In the genomic region with DNA sequence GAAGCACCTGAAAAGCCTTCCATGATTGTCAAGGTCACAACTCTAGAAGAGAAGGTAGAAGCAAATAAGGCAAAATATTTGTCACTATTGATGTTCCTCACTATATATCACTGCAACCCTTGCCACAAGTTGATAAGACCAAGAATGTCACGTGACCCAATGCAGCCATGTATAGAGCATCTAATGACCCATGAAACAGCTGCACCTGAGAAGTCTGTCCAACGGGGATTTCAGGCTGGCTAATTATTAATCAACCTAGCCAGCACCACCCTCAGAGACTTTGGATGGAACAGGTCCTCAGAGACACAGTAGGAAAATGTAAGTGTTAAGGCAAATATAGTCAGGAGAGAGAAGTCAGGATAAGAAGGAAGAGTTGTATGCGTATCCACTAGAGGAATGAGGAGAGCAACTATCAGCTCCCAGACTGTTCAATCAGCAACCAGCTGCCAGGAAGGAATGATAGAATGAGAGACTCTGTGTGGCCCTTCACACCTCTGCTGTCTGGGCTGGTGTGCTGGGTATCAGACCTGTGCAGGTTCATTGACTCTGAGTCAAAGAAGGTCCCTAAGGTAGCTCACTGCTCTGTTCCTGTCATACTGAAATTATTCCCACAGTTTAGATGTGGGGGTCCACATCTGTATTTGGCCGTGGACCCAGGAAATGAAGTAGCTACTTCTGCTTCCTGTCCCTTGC, we compare ENCODE assay signal across 19 mouse cellular contexts.
A peak's percentile ranks its signal among the peaks of the same experiment; 100 is the strongest.
DNase-seq lines count a peak whose midpoint lies in the region; ATAC-seq and TF ChIP-seq lines count a peak whose summit lies in the region.
"Had no signal": no experiment of that assay in that cellular context is flagged by ENCODE, and none has a peak within 500 bp of the region (broad histone marks: within the 10 kb centered on the region; RNA-seq: fewer than 3 reads in every experiment).

No protein-coding gene starts in this region.

- no peak overlapping the region for H3K9ac ChIP-seq in lung, embryonic 14.5 days
- H3K9ac ChIP-seq in kidney, postnatal 0 days (ENCODE audit: low read depth, low read length), result no peak overlapping the region
- no peak overlapping the region for H3K9ac ChIP-seq in heart, embryonic 11.5 days (ENCODE audit: low read depth, low read length)
- H3K9ac ChIP-seq: heart, embryonic 15.5 days; hindbrain, embryonic 15.5 days; liver, embryonic 15.5 days had no signal

- 56% methylated on average over 4 of the region's 4 CpGs for WGBS in lung, embryonic 14.5 days
- 71% methylated on average over 4 of the region's 4 CpGs for WGBS in lung, adult 2 months
- WGBS in kidney, postnatal 0 days, result 61% methylated on average over 4 of the region's 4 CpGs
- WGBS in heart, embryonic 11.5 days (ENCODE audit: insufficient replicate concordance), result 79% methylated on average over 4 of the region's 4 CpGs

- peak; percentile 13 for DNase-seq in lung, embryonic 14.5 days
- no peak for DNase-seq in lung, adult 2 months
- peak; percentile 11 for DNase-seq in kidney, adult 18-20 months
- DNase-seq in kidney, postnatal 0 days (ENCODE audit: low spot score), result peak; percentile 31
- DNase-seq in cerebellum, postnatal 4 days (ENCODE audit: low spot score in 2 of 2), result no peak
- DNase-seq in cerebellum, postnatal 14 days, result no peak
- DNase-seq: adrenal gland, postnatal 25 days; cerebellum, adult 11 months; cerebellum, postnatal 25 days; heart, adult 11 months; heart, postnatal 4 days; lung, postnatal 36 days; thymus, postnatal 4 days had no signal

- TF ChIP-seq POLR2A in lung, adult 2 months (IDR thresholded peaks at IDR 0.05; ENCODE audit: borderline replicate concordance, extremely low read depth, low read depth, low read length), result no peak

- H3K36me3 ChIP-seq in lung, embryonic 14.5 days (ENCODE audit: insufficient read depth), result no peaks in the 10 kb centered on the region
- no peaks in the 10 kb centered on the region for H3K36me3 ChIP-seq in kidney, postnatal 0 days (ENCODE audit: insufficient read depth, low read length)
- no peaks in the 10 kb centered on the region for H3K36me3 ChIP-seq in heart, embryonic 11.5 days (ENCODE audit: control insufficient read depth, insufficient read depth, low read length)
- H3K36me3 ChIP-seq: forebrain, embryonic 10.5 days; heart, embryonic 15.5 days; hindbrain, embryonic 15.5 days; liver, embryonic 15.5 days had no signal

- no peak overlapping the region for H3K4me3 ChIP-seq in lung, embryonic 14.5 days (ENCODE audit: low read depth, low read length)
- no peak overlapping the region for H3K4me3 ChIP-seq in lung, adult 2 months (replicated peaks; ENCODE audit: extremely low read depth, low read depth, low read length)
- H3K4me3 ChIP-seq in kidney, postnatal 0 days (replicated peaks; ENCODE audit: low read depth, low read length), result no peak overlapping the region
- H3K4me3 ChIP-seq in heart, embryonic 11.5 days (ENCODE audit: low read depth, low read length), result no peak overlapping the region
- H3K4me3 ChIP-seq: forebrain, embryonic 10.5 days; heart, embryonic 15.5 days; hindbrain, embryonic 15.5 days; liver, embryonic 15.5 days had no signal

- no peaks in the 10 kb centered on the region for H3K4me1 ChIP-seq in lung, embryonic 14.5 days (ENCODE audit: insufficient read depth)
- H3K4me1 ChIP-seq in lung, adult 2 months (ENCODE audit: control insufficient read depth, insufficient read depth, low read length), result no peaks in the 10 kb centered on the region
- H3K4me1 ChIP-seq in kidney, postnatal 0 days (replicated peaks; ENCODE audit: insufficient read depth, low read length), result no peaks in the 10 kb centered on the region
- no peaks in the 10 kb centered on the region for H3K4me1 ChIP-seq in heart, embryonic 11.5 days (ENCODE audit: control insufficient read depth, insufficient read depth, low read length)
- H3K4me1 ChIP-seq: heart, embryonic 15.5 days; hindbrain, embryonic 15.5 days; liver, embryonic 15.5 days had no signal

- H3K27me3 ChIP-seq in lung, embryonic 14.5 days (ENCODE audit: insufficient read depth, low read length), result no peaks in the 10 kb centered on the region
- H3K27me3 ChIP-seq in kidney, postnatal 0 days (ENCODE audit: insufficient read depth, low read length), result no peaks in the 10 kb centered on the region
- no peaks in the 10 kb centered on the region for H3K27me3 ChIP-seq in heart, embryonic 11.5 days (ENCODE audit: control insufficient read depth, insufficient read depth, low read length)
- H3K27me3 ChIP-seq: CH12.LX; heart, embryonic 15.5 days; hindbrain, embryonic 15.5 days had no signal

- no peak for ATAC-seq in lung, embryonic 14.5 days (ENCODE audit: insufficient read depth)
- ATAC-seq in kidney, postnatal 0 days (replicated peaks; ENCODE audit: low FRiP score, low read depth), result peak; percentile 49; the same call in 1 of the 2 replicates
- ATAC-seq in heart, embryonic 11.5 days (replicated peaks; ENCODE audit: insufficient number of reproducible peaks, low FRiP score, low TSS enrichment), result no peak

- H3K4me2 ChIP-seq in lung, embryonic 14.5 days, result no peak overlapping the region
- no peak overlapping the region for H3K4me2 ChIP-seq in kidney, postnatal 0 days (ENCODE audit: low read length)
- H3K4me2 ChIP-seq in heart, embryonic 11.5 days, result no peak overlapping the region
- H3K4me2 ChIP-seq: heart, embryonic 15.5 days; hindbrain, embryonic 15.5 days; liver, embryonic 15.5 days had no signal

- no peak overlapping the region for H3K27ac ChIP-seq in lung, embryonic 14.5 days (ENCODE audit: low read depth)
- H3K27ac ChIP-seq in kidney, postnatal 0 days, result no peak overlapping the region
- no peak overlapping the region for H3K27ac ChIP-seq in heart, embryonic 11.5 days (ENCODE audit: low read depth, low read length)
- H3K27ac ChIP-seq: forebrain, embryonic 10.5 days; heart, embryonic 15.5 days; hindbrain, embryonic 15.5 days; liver, embryonic 15.5 days had no signal

- no peaks in the 10 kb centered on the region for H3K9me3 ChIP-seq in lung, embryonic 14.5 days (ENCODE audit: low read depth, low read length)
- H3K9me3 ChIP-seq in kidney, postnatal 0 days (replicated peaks; ENCODE audit: low read length), result no peaks in the 10 kb centered on the region
- H3K9me3 ChIP-seq in heart, embryonic 11.5 days (replicated peaks; ENCODE audit: control insufficient read depth, low read length), result no peaks in the 10 kb centered on the region
- H3K9me3 ChIP-seq: forebrain, embryonic 10.5 days; heart, embryonic 15.5 days; hindbrain, embryonic 15.5 days; liver, embryonic 15.5 days had no signal

- TF ChIP-seq CTCF in lung, embryonic 14.5 days (IDR thresholded peaks at IDR 0.05; ENCODE audit: low read depth), result no peak
- no peak for TF ChIP-seq CTCF in lung, adult 2 months (IDR thresholded peaks at IDR 0.05; ENCODE audit: insufficient read depth, low read length)
- TF ChIP-seq CTCF in kidney, postnatal 0 days (IDR thresholded peaks at IDR 0.05; ENCODE audit: low read depth), result no peak

Comparison
In these comparisons a context has a peak if more than half of its experiments do, and no peak if none do; other contexts are left out.
1. DNase-seq: peak in lung, embryonic 14.5 days (single experiment), kidney, adult 18-20 months (single experiment) and kidney, postnatal 0 days (single experiment); none in lung, adult 2 months (single experiment), cerebellum, postnatal 4 days (0 of 2) and cerebellum, postnatal 14 days (0 of 2).